Comparison of ENCODE assay signal across 27 mouse cellular contexts in the genomic region with DNA sequence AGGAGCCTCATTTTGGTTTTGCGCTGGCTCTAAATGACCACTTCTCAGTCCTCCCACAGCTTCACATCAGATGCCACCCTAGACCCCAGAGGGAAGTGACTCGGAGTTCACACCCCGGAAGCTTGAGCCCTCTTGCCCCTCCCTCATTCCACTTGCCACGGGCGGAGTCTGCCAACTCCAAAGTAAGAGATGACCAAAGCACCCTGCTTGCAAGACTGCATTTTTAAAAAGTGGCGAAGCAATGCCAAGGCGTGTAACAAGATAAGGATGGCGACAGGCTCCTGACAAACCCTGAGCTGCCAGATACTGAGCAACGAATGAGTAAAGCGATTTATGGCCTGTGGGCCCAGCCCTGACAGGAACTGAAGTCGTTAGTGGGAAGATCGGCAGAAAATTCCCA. TPM values are rescaled to one million over a fixed set of nuclear protein-coding genes. Genes with fewer than 3 reads are reported as not detected.
DNase-seq lines count a peak whose midpoint lies in the region; ATAC-seq and TF ChIP-seq lines count a peak whose summit lies in the region.
"Had no signal": no experiment of that assay in that cellular context is flagged by ENCODE, and none has a peak within 500 bp of the region (broad histone marks: within the 10 kb centered on the region; RNA-seq: fewer than 3 reads in every experiment).

No protein-coding gene starts in this region.

- no peak for TF ChIP-seq CTCF in liver, adult 2 months (IDR thresholded peaks at IDR 0.05; ENCODE audit: low read depth, low read length)
- no peak for TF ChIP-seq CTCF in liver, postnatal 0 days (IDR thresholded peaks at IDR 0.05; ENCODE audit: low read depth)
- no peak for TF ChIP-seq CTCF in MEL (IDR thresholded peaks at IDR 0.05 in 2 of 3, conservative IDR thresholded peaks at IDR 0.05 in 1 of 3; ENCODE audit: control insufficient read depth in 1 of 3, insufficient read depth in 1 of 3, low read depth in 2 of 3, low read length in 3 of 3, poor library complexity in 1 of 3, severe bottlenecking in 1 of 3)

- H3K36me3 ChIP-seq in liver, adult 2 months (ENCODE audit: control insufficient read depth, insufficient read depth, low read length) = no peaks in the 10 kb centered on the region
- no peaks in the 10 kb centered on the region for H3K36me3 ChIP-seq in liver, postnatal 0 days (replicated peaks; ENCODE audit: insufficient read depth, low read length)
- H3K36me3 ChIP-seq in MEL (ENCODE audit: control insufficient read depth in 1 of 2, insufficient read depth in 2 of 2, low read length in 2 of 2) = peaks cover 0 to 9% of the 10 kb centered on the region in 2 experiments; a peak in 2 of 4 replicates
- no peaks in the 10 kb centered on the region for H3K36me3 ChIP-seq in intestine, embryonic 15.5 days
- H3K36me3 ChIP-seq: embryonic facial prominence, embryonic 10.5 days; heart, embryonic 10.5 days; hindbrain, embryonic 12.5 days; limb, embryonic 10.5 days; midbrain, embryonic 12.5 days had no signal

- ATAC-seq in liver, postnatal 0 days = no peak
- peak; percentile 26; the same call in 1 of the 2 replicates for ATAC-seq in intestine, embryonic 15.5 days
- ATAC-seq in megakaryocyte-erythroid progenitor cell, adult 5-6 weeks (replicated peaks; ENCODE audit: low FRiP score, low TSS enrichment, poor library complexity, severe bottlenecking) = peak; percentile 80
- ATAC-seq: activated CD4-positive, CD25-positive, alpha-beta regulatory T cell, adult 4 months; forebrain, embryonic 14.5 days; Patski had no signal

- TF ChIP-seq EP300 in liver, postnatal 0 days (IDR thresholded peaks at IDR 0.05; ENCODE audit: low read depth) = no peak
- TF ChIP-seq EP300 in MEL (IDR thresholded peaks at IDR 0.05; ENCODE audit: low read depth in 1 of 2, low read length in 2 of 2) = peak in 1 of 2 experiments; percentile 55; a peak in 3 of 4 replicates

- WGBS in liver, adult 2 months = 84% methylated on average over 12 of the region's 12 CpGs
- WGBS in liver, postnatal 0 days (ENCODE audit: insufficient replicate concordance) = 41% methylated on average over 12 of the region's 12 CpGs
- WGBS in intestine, embryonic 15.5 days = 44% methylated on average over 12 of the region's 12 CpGs

- no peaks in the 10 kb centered on the region for H3K9me3 ChIP-seq in liver, postnatal 0 days (ENCODE audit: low read length)
- H3K9me3 ChIP-seq in MEL (replicated peaks; ENCODE audit: insufficient read depth, low read length) = no peaks in the 10 kb centered on the region
- H3K9me3 ChIP-seq in intestine, embryonic 15.5 days = no peaks in the 10 kb centered on the region
- H3K9me3 ChIP-seq: embryonic facial prominence, embryonic 10.5 days; heart, embryonic 10.5 days; hindbrain, embryonic 12.5 days; limb, embryonic 10.5 days; midbrain, embryonic 12.5 days had no signal

- H3K9ac ChIP-seq in liver, adult 2 months (ENCODE audit: low read depth, low read length) = no peak overlapping the region
- H3K9ac ChIP-seq in liver, postnatal 0 days (replicated peaks) = no peak overlapping the region
- H3K9ac ChIP-seq in MEL (ENCODE audit: control insufficient read depth, low read depth, low read length, poor library complexity, severe bottlenecking) = peak overlapping the region; percentile 20
- no peak overlapping the region for H3K9ac ChIP-seq in intestine, embryonic 15.5 days
- H3K9ac ChIP-seq: hindbrain, embryonic 12.5 days; liver, embryonic 14.5 days; midbrain, embryonic 12.5 days had no signal

- no peak overlapping the region for H3K4me3 ChIP-seq in liver, adult 2 months (ENCODE audit: insufficient read depth, low read depth, low read length)
- no peak overlapping the region for H3K4me3 ChIP-seq in liver, postnatal 0 days (ENCODE audit: low read depth, low read length)
- H3K4me3 ChIP-seq in MEL (ENCODE audit: control insufficient read depth in 1 of 2, insufficient read depth in 1 of 2, low read depth in 2 of 2, low read length in 2 of 2) = peak overlapping the region; percentile 17 to 58
- no peak overlapping the region for H3K4me3 ChIP-seq in intestine, embryonic 15.5 days (replicated peaks)
- H3K4me3 ChIP-seq: embryonic facial prominence, embryonic 10.5 days; heart, embryonic 10.5 days; hindbrain, embryonic 12.5 days; limb, embryonic 10.5 days; midbrain, embryonic 12.5 days had no signal

- TF ChIP-seq POLR2A in liver, adult 2 months (IDR thresholded peaks at IDR 0.05; ENCODE audit: extremely low read depth, insufficient read depth, low read length) = no peak
- peak in 1 of 2 experiments; percentile 53; a peak in 1 of 4 replicates for TF ChIP-seq POLR2A in MEL (IDR thresholded peaks at IDR 0.05; ENCODE audit: control insufficient read depth in 1 of 2, insufficient read depth in 1 of 2, low read depth in 1 of 2, low read length in 2 of 2, poor library complexity in 1 of 2)

- no peak for TF ChIP-seq RAD21 in MEL (IDR thresholded peaks at IDR 0.05; ENCODE audit: low read depth, low read length)

- peaks cover 42% of the 10 kb centered on the region for H3K4me1 ChIP-seq in liver, adult 2 months (ENCODE audit: control insufficient read depth, insufficient read depth, low read length)
- peaks cover 39% of the 10 kb centered on the region for H3K4me1 ChIP-seq in liver, postnatal 0 days (ENCODE audit: insufficient read depth)
- H3K4me1 ChIP-seq in MEL (ENCODE audit: control insufficient read depth in 1 of 2, insufficient read depth in 2 of 2, low read length in 2 of 2) = peaks cover 6 to 14% of the 10 kb centered on the region in 2 experiments; a peak in 2 of 4 replicates
- peaks cover 13% of the 10 kb centered on the region for H3K4me1 ChIP-seq in intestine, embryonic 15.5 days (replicated peaks)
- H3K4me1 ChIP-seq: hindbrain, embryonic 12.5 days; midbrain, embryonic 12.5 days had no signal

- no peak for DNase-seq in liver, adult 2 months (ENCODE audit: extremely low read depth, low read depth, low spot score)
- no peak for DNase-seq in liver, postnatal 0 days
- DNase-seq in MEL (ENCODE audit: low read depth, low spot score) = peak; percentile 66
- no peak for DNase-seq in Muller cell, postnatal 12 days (ENCODE audit: inconsistent ontology term)
- DNase-seq in T-cell, adult 2 months (ENCODE audit: low spot score) = no peak
- no peak for DNase-seq in frontal cortex, postnatal 36 days (ENCODE audit: low spot score in 2 of 2)
- DNase-seq: adrenal gland, postnatal 14 days; B cell, adult 2 months; cerebellum, adult 18-20 months; cerebellum, postnatal 25 days; gastrocnemius, postnatal 25 days; kidney, postnatal 36 days; layer of hippocampus, adult 9-11 months; lung, postnatal 14 days; right cerebral cortex, postnatal 14 days; thymus, postnatal 25 days had no signal

- H3K79me2 ChIP-seq in liver, adult 2 months (ENCODE audit: control insufficient read depth, insufficient read depth, low read length) = no peaks in the 10 kb centered on the region
- no peaks in the 10 kb centered on the region for H3K79me2 ChIP-seq in MEL (ENCODE audit: control insufficient read depth, insufficient read depth, low read length, poor library complexity)

- H3K4me2 ChIP-seq in liver, postnatal 0 days (ENCODE audit: low read depth, low read length) = no peak overlapping the region
- 0 out of 2 replicates have a peak overlapping the region, but pooled peaks have one; percentile 4 for H3K4me2 ChIP-seq in intestine, embryonic 15.5 days (replicated peaks)
- H3K4me2 ChIP-seq: hindbrain, embryonic 12.5 days; midbrain, embryonic 12.5 days had no signal

- H3K27ac ChIP-seq in liver, adult 2 months (replicated peaks; ENCODE audit: insufficient read depth, low read depth, low read length) = peak overlapping the region; percentile 97
- H3K27ac ChIP-seq in liver, postnatal 0 days (ENCODE audit: low read depth) = no peak overlapping the region
- peak overlapping the region; percentile 20 for H3K27ac ChIP-seq in MEL (ENCODE audit: control insufficient read depth, low read depth, low read length)
- H3K27ac ChIP-seq in intestine, embryonic 15.5 days = no peak overlapping the region
- H3K27ac ChIP-seq: embryonic facial prominence, embryonic 10.5 days; heart, embryonic 10.5 days; hindbrain, embryonic 12.5 days; limb, embryonic 10.5 days; liver, embryonic 14.5 days; midbrain, embryonic 12.5 days had no signal

- no peaks in the 10 kb centered on the region for H3K27me3 ChIP-seq in liver, adult 2 months (ENCODE audit: control insufficient read depth, insufficient read depth, low read length)
- no peaks in the 10 kb centered on the region for H3K27me3 ChIP-seq in liver, postnatal 0 days (ENCODE audit: insufficient read depth, low read length)
- no peaks in the 10 kb centered on the region for H3K27me3 ChIP-seq in MEL (ENCODE audit: control insufficient read depth in 1 of 2, insufficient read depth in 2 of 2, low read length in 2 of 2)
- no peaks in the 10 kb centered on the region for H3K27me3 ChIP-seq in intestine, embryonic 15.5 days (replicated peaks)
- H3K27me3 ChIP-seq: hindbrain, embryonic 12.5 days had no signal

TF ChIP-seq in MEL, 35 proteins besides CTCF, POLR2A, EP300 and RAD21 (continues in another document):
- TF ChIP-seq ZKSCAN1 (IDR thresholded peaks at IDR 0.05; ENCODE audit: low read depth, low read length) (no peak), ETS1 (IDR thresholded peaks at IDR 0.05; ENCODE audit: low read depth, low read length) (no peak), GATA1 (IDR thresholded peaks at IDR 0.05; ENCODE audit: low read depth, low read length) (no peak), MAX (IDR thresholded peaks at IDR 0.05; ENCODE audit: low read length) (no peak)

RNA-seq across cellular contexts. Expression of a gene that starts 11.9 kb away (rescaled TPM):
- total RNA-seq in liver, adult 2 months (2014; rRNA removed) = 9.3 and 9.7 TPM in 2 replicates
- polyA plus RNA-seq in liver, adult 2 months (2012; rRNA removed) = 8.1 and 12.4 TPM in 2 replicates
- polyA plus RNA-seq in liver, postnatal 0 days (2015; fragmentation: Nextera tagmentation; extraction: Ambion mirVana) = 6.7 and 9.5 TPM in 2 replicates
- total RNA-seq in MEL (2012; rRNA removed) = 17.1 and 20.4 TPM in 2 replicates
- 10 to 100 TPM in 1 of 2 experiments, not detected in 1; 18.9 TPM for polyA plus RNA-seq in MEL (2012; ENCODE audit: insufficient read depth in 1 of 2, insufficient read length in 2 of 2, low read depth in 1 of 2, low replicate concordance in 2 of 2, missing spikeins in 1 of 2)
- polyA plus RNA-seq in intestine, embryonic 15.5 days (2015; fragmentation: Nextera tagmentation; extraction: Ambion mirVana) = 25.7 and 26.5 TPM in 2 replicates
- 15.6 and 27.3 TPM in 2 replicates for total RNA-seq in megakaryocyte-erythroid progenitor cell, adult 5-6 weeks (2014; fragmentation: Nextera tagmentation)
- 9.0 and 10.9 TPM in 2 replicates for total RNA-seq in megakaryocyte-erythroid progenitor cell, adult 5-6 weeks (2017)

RNA-seq across cellular contexts. Expression of a gene that starts 54.7 kb away (rescaled TPM):
- total RNA-seq in liver, adult 2 months (2014; rRNA removed) = 123 TPM in 2 replicates
- polyA plus RNA-seq in liver, adult 2 months (2012; rRNA removed) = 122 and 124 TPM in 2 replicates
- polyA plus RNA-seq in liver, postnatal 0 days (2015; fragmentation: Nextera tagmentation; extraction: Ambion mirVana) = 79.9 and 92.7 TPM in 2 replicates
- total RNA-seq in MEL (2012; rRNA removed) = 326 and 348 TPM in 2 replicates
- 100 to 1,000 TPM; 637 to 650 TPM for polyA plus RNA-seq in MEL (2012; ENCODE audit: insufficient read depth in 1 of 2, insufficient read length in 2 of 2, low read depth in 1 of 2, low replicate concordance in 2 of 2, missing spikeins in 1 of 2)
- polyA plus RNA-seq in intestine, embryonic 15.5 days (2015; fragmentation: Nextera tagmentation; extraction: Ambion mirVana) = 45.3 and 47.1 TPM in 2 replicates
- total RNA-seq in megakaryocyte-erythroid progenitor cell, adult 5-6 weeks (2014; fragmentation: Nextera tagmentation) = 438 and 460 TPM in 2 replicates
- 469 and 531 TPM in 2 replicates for total RNA-seq in megakaryocyte-erythroid progenitor cell, adult 5-6 weeks (2017)

Comparison
In these comparisons a context has a peak if more than half of its experiments do, and no peak if none do; other contexts are left out.
1. H3K27ac ChIP-seq: peak in liver, adult 2 months (single experiment) and MEL (single experiment); none in liver, postnatal 0 days (single experiment) and intestine, embryonic 15.5 days (single experiment).
2. H3K4me3 ChIP-seq: peak in MEL (2 of 2); none in liver, adult 2 months (single experiment), liver, postnatal 0 days (single experiment) and intestine, embryonic 15.5 days (single experiment).